Mouse (Mus musculus) B cell, adult 2 months (primary cell): ENCODE data around the gene Etv6.

Experiments
- DNase-seq, 2 experiments: peaks; one replicate each; pipeline ENCODE4 v3.0.0; 2022

Gene Etv6

GRCm38 (mm10) chr6:134144231-134145130 lies 109.0 kb downstream of the Etv6 start:
- no peak for DNase-seq

GRCm38 (mm10) chr6:134147596-134148442 lies 112.3 kb downstream of the Etv6 start:
- DNase-seq: no peak

- no peak for DNase-seq
These were observed 113.0 kb downstream of the Etv6 start for GRCm38 (mm10) chr6:134148443-134148942.

- DNase-seq: no peak
These were observed 114.1 kb downstream of the Etv6 start for GRCm38 (mm10) chr6:134149606-134150005.

GRCm38 (mm10) chr6:134151022-134151680 lies 115.7 kb downstream of the Etv6 start:
- DNase-seq: no peak

- no peak for DNase-seq
These were observed 116.5 kb downstream of the Etv6 start for GRCm38 (mm10) chr6:134151853-134152505.

GRCm38 (mm10) chr6:134152539-134152938 lies 117.0 kb downstream of the Etv6 start:
- no peak for DNase-seq

GRCm38 (mm10) chr6:134154746-134155145 lies 119.2 kb downstream of the Etv6 start:
- DNase-seq: no peak

- DNase-seq: peak; percentile 22 to 24
These were observed 120.6 kb downstream of the Etv6 start for GRCm38 (mm10) chr6:134155900-134156623.

- no peak for DNase-seq
These were observed 122.1 kb downstream of the Etv6 start for GRCm38 (mm10) chr6:134157533-134158115.

GRCm38 (mm10) chr6:134158201-134158600 lies 122.7 kb downstream of the Etv6 start:
- no peak for DNase-seq

GRCm38 (mm10) chr6:134159672-134160071 lies 124.2 kb downstream of the Etv6 start:
- no peak for DNase-seq

- DNase-seq: no peak
These were observed 125.5 kb downstream of the Etv6 start for GRCm38 (mm10) chr6:134161040-134161439.

GRCm38 (mm10) chr6:134163346-134163745 lies 127.8 kb downstream of the Etv6 start:
- no peak for DNase-seq

- DNase-seq: no peak
These were observed 128.9 kb downstream of the Etv6 start for GRCm38 (mm10) chr6:134164356-134164755.

- no peak for DNase-seq
These were observed 129.5 kb downstream of the Etv6 start for GRCm38 (mm10) chr6:134165012-134165411.

- no peak for DNase-seq
These were observed 132.5 kb downstream of the Etv6 start for GRCm38 (mm10) chr6:134167963-134168362.

GRCm38 (mm10) chr6:134168799-134169198 lies 133.3 kb downstream of the Etv6 start:
- DNase-seq: no peak

- DNase-seq: no peak
These were observed 135.7 kb downstream of the Etv6 start for GRCm38 (mm10) chr6:134171235-134171634.

GRCm38 (mm10) chr6:134171906-134172728 lies 136.6 kb downstream of the Etv6 start:
- peak in 1 of 2 experiments; percentile 11 for DNase-seq
